Mouse (Mus musculus) CD4-positive, CD25-positive, alpha-beta regulatory T cell, adult 2 months (primary cell): Measurements from ENCODE around the gene Celsr1.

Source experiments
- DNase-seq: peaks from one replicate; pipeline ENCODE4 v3.0.0-alpha.2; 2012; ENCODE audit warnings: low read depth, low spot score

Gene Celsr1

GRCm38 (mm10) chr15:86035913-86036312 lies 2.3 kb upstream of the Celsr1 start:
- no peak for DNase-seq

- peak; percentile 63 for DNase-seq
Measured at GRCm38 (mm10) chr15:86034781-86035360, 1.3 kb upstream of the Celsr1 start.

GRCm38 (mm10) chr15:86034021-86034523 lies 495 bp upstream of the Celsr1 start:
- peak; percentile 93 for DNase-seq

GRCm38 (mm10) chr15:86032811-86033190 lies 776 bp downstream of the Celsr1 start:
- peak; percentile 73 for DNase-seq

GRCm38 (mm10) chr15:86029981-86030380 lies 3.6 kb downstream of the Celsr1 start:
- no peak for DNase-seq

GRCm38 (mm10) chr15:86027871-86028270 lies 5.7 kb downstream of the Celsr1 start:
- peak; percentile 66 for DNase-seq

- DNase-seq = no peak
Measured at GRCm38 (mm10) chr15:86021971-86022370, 11.6 kb downstream of the Celsr1 start.

GRCm38 (mm10) chr15:86021301-86021700 lies 12.3 kb downstream of the Celsr1 start:
- no peak for DNase-seq

- DNase-seq = peak; percentile 45
Measured at GRCm38 (mm10) chr15:86020008-86020407, 13.6 kb downstream of the Celsr1 start.

- peak; percentile 41 for DNase-seq
Measured at GRCm38 (mm10) chr15:86018753-86019512, 14.6 kb downstream of the Celsr1 start.

GRCm38 (mm10) chr15:86017336-86017735 lies 16.2 kb downstream of the Celsr1 start:
- DNase-seq = no peak

GRCm38 (mm10) chr15:86015860-86016541 lies 17.6 kb downstream of the Celsr1 start:
- peak; percentile 72 for DNase-seq

GRCm38 (mm10) chr15:86015026-86015425 lies 18.6 kb downstream of the Celsr1 start:
- DNase-seq = no peak

GRCm38 (mm10) chr15:86013656-86014055 lies 19.9 kb downstream of the Celsr1 start:
- DNase-seq = no peak

- no peak for DNase-seq
Measured at GRCm38 (mm10) chr15:86013130-86013529, 20.4 kb downstream of the Celsr1 start.

- peak; percentile 75 for DNase-seq
Measured at GRCm38 (mm10) chr15:86007690-86008121, 25.9 kb downstream of the Celsr1 start.

- no peak for DNase-seq
Measured at GRCm38 (mm10) chr15:86005691-86006525, 27.7 kb downstream of the Celsr1 start.

GRCm38 (mm10) chr15:86004048-86004447 lies 29.5 kb downstream of the Celsr1 start:
- no peak for DNase-seq

- no peak for DNase-seq
Measured at GRCm38 (mm10) chr15:86000706-86001292, 32.8 kb downstream of the Celsr1 start.

- no peak for DNase-seq
Measured at GRCm38 (mm10) chr15:85998525-85999230, 34.9 kb downstream of the Celsr1 start.
